Mouse (Mus musculus) neural tube, embryonic 13.5 days (tissue): Measurements from ENCODE around the gene Fcrl5. TPM values are rescaled to one million over a fixed set of nuclear protein-coding genes. Genes with fewer than 3 reads are reported as not detected.

Experiments
- ATAC-seq: fragments of 200-750 bp; cut with Nextera tagmentation; 2 replicates; pipeline ENCODE4 v1.8.0; 2017; ENCODE audit warnings: low read depth, mild to moderate bottlenecking, moderate TSS enrichment, moderate library complexity
- H3K27ac ChIP-seq: fragments of 300-500 bp; sonication (generic); replicated peaks from 2 replicates; pipeline ENCODE4 v1.5.1; 2015; ENCODE audit warnings: moderate library complexity, mild to moderate bottlenecking, inconsistent platforms
- H3K27me3 ChIP-seq: fragments of 300-500 bp; sonication (generic); 2 replicates; pipeline ENCODE4 v1.6.1; 2015; ENCODE audit warnings: mild to moderate bottlenecking, inconsistent platforms
- H3K36me3 ChIP-seq: fragments of 300-500 bp; sonication (generic); 2 replicates; pipeline ENCODE4 v1.6.1; 2015; ENCODE audit warnings: mild to moderate bottlenecking, inconsistent platforms
- H3K4me1 ChIP-seq: fragments of 300-500 bp; sonication (generic); replicated peaks from 2 replicates; pipeline ENCODE4 v1.6.1; 2015; ENCODE audit warnings: inconsistent platforms
- H3K4me2 ChIP-seq: fragments of 300-500 bp; sonication (generic); 2 replicates; pipeline ENCODE4 v1.6.1; 2015; ENCODE audit warnings: inconsistent platforms, mild to moderate bottlenecking, moderate library complexity
- H3K4me3 ChIP-seq: fragments of 300-500 bp; sonication (generic); 2 replicates; pipeline ENCODE4 v1.5.1; 2015; ENCODE audit warnings: mild to moderate bottlenecking, inconsistent platforms
- H3K9ac ChIP-seq: fragments of 300-500 bp; sonication (generic); 2 replicates; pipeline ENCODE4 v1.6.1; 2015; ENCODE audit warnings: moderate library complexity, mild to moderate bottlenecking, inconsistent platforms
- H3K9me3 ChIP-seq: fragments of 300-500 bp; sonication (generic); 2 replicates; pipeline ENCODE4 v1.6.1; 2016; ENCODE audit warnings: inconsistent platforms
- WGBS: fragments of 180-500 bp; shearing (Covaris S2); methylation state at CpG from one replicate; pipeline ENCODE4 v1.1.7; 2015; 5-methylcytosine and 5-hydroxymethylcytosine counted together
- polyA plus RNA-seq: library from polyadenylated mRNA; unstranded; fragments of >200 nt; fragmentation: Nextera tagmentation; extraction: Ambion mirVana; gene quantifications from 2 replicates; pipeline ENCODE4 v1.2.1, GENCODE M21; 2015

The Fcrl5 gene
- polyA plus RNA-seq, 1 experiment from 2014 or later = not detected

- ATAC-seq = no peak
- no peaks in the 10 kb centered on the region for H3K27me3 ChIP-seq
- WGBS = 76% methylated on average over 11 of the region's 11 CpGs
- peaks cover 46% of the 10 kb centered on the region for H3K36me3 ChIP-seq
- H3K9ac ChIP-seq = no peak overlapping the region
- no peak overlapping the region for H3K27ac ChIP-seq
- H3K4me2 ChIP-seq = no peak overlapping the region
- H3K4me1 ChIP-seq = peaks cover 18% of the 10 kb centered on the region
- no peaks in the 10 kb centered on the region for H3K9me3 ChIP-seq
- H3K4me3 ChIP-seq = no peak overlapping the region
Observed at GRCm38 (mm10) chr3:87540028-87540675, 104.6 kb downstream of the Fcrl5 start.

- Histone ChIP-seq H3K27ac (no peak overlapping the region), H3K4me1 (peaks cover 18% of the 10 kb centered on the region), H3K4me3 (no peak overlapping the region), H3K4me2 (no peak overlapping the region), H3K27me3 (no peaks in the 10 kb centered on the region), H3K36me3 (peaks cover 41% of the 10 kb centered on the region), H3K9me3 (no peaks in the 10 kb centered on the region), H3K9ac (no peak overlapping the region)
- ATAC-seq = peak; percentile 30; the same call in 1 of the 2 replicates
- WGBS = 23% methylated on average over 8 of the region's 8 CpGs
Observed at GRCm38 (mm10) chr3:87540714-87541113, 105.1 kb downstream of the Fcrl5 start.

- ATAC-seq = no peak
- Histone ChIP-seq H3K9ac (no peak overlapping the region), H3K36me3 (peaks cover 21% of the 10 kb centered on the region), H3K9me3 (no peaks in the 10 kb centered on the region), H3K27me3 (no peaks in the 10 kb centered on the region), H3K4me1 (peaks cover 18% of the 10 kb centered on the region), H3K4me3 (no peak overlapping the region), H3K27ac (no peak overlapping the region), H3K4me2 (no peak overlapping the region)
- 34% methylated on average over 7 of the region's 7 CpGs for whole genome bisulfite sequencing
Observed at GRCm38 (mm10) chr3:87542481-87543215, 107.1 kb downstream of the Fcrl5 start.

GRCm38 (mm10) chr3:87545554-87545953 lies 110.0 kb downstream of the Fcrl5 start:
- Histone ChIP-seq H3K36me3 (0 out of 2 replicates have a peak, but pooled peaks cover 4% of the 10 kb centered on the region), H3K4me1 (peaks cover 23% of the 10 kb centered on the region), H3K27ac (no peak overlapping the region), H3K4me3 (no peak overlapping the region), H3K27me3 (no peaks in the 10 kb centered on the region), H3K4me2 (no peak overlapping the region), H3K9me3 (no peaks in the 10 kb centered on the region), H3K9ac (no peak overlapping the region)
- WGBS = 75% methylated on average over 3 of the region's 3 CpGs
- ATAC-seq = no peak

GRCm38 (mm10) chr3:87546291-87546721 lies 110.7 kb downstream of the Fcrl5 start:
- no peak overlapping the region for H3K4me2 ChIP-seq
- H3K36me3 ChIP-seq = 0 out of 2 replicates have a peak, but pooled peaks cover 2% of the 10 kb centered on the region
- H3K4me1 ChIP-seq = peaks cover 19% of the 10 kb centered on the region
- no peak overlapping the region for H3K27ac ChIP-seq
- WGBS = 81% methylated on average over 10 of the region's 10 CpGs
- no peak for ATAC-seq
- no peak overlapping the region for H3K4me3 ChIP-seq
- H3K27me3 ChIP-seq = no peaks in the 10 kb centered on the region
- no peaks in the 10 kb centered on the region for H3K9me3 ChIP-seq
- no peak overlapping the region for H3K9ac ChIP-seq

GRCm38 (mm10) chr3:87549908-87550307 lies 114.3 kb downstream of the Fcrl5 start:
- Histone ChIP-seq H3K4me1 (peaks cover 11% of the 10 kb centered on the region), H3K27me3 (no peaks in the 10 kb centered on the region), H3K27ac (no peak overlapping the region), H3K9ac (no peak overlapping the region), H3K4me3 (no peak overlapping the region), H3K36me3 (no peaks in the 10 kb centered on the region), H3K9me3 (no peaks in the 10 kb centered on the region), H3K4me2 (peak overlapping the region; percentile 16; the same call in 1 of the 2 replicates)
- ATAC-seq = no peak
- WGBS = 26% methylated on average over 14 of the region's 14 CpGs

Other genes with a start within 250 kb of the Fcrl5 start
- 13.4 and 13.8 TPM in 2 replicates for gene Fcrls, start 172.0 kb upstream of the Fcrl5 start, polyA plus RNA-seq
- not detected in 2 replicates for gene Cd5l, start 77.9 kb upstream of the Fcrl5 start, polyA plus RNA-seq
- 0.17 TPM in 1 of 2 replicates, not detected in the other for gene Fcrl1, start 59.4 kb upstream of the Fcrl5 start, polyA plus RNA-seq
- gene Etv3, start 89.6 kb downstream of the Fcrl5 start, polyA plus RNA-seq = 10.4 and 10.8 TPM in 2 replicates
- 21.3 and 22.0 TPM in 2 replicates for gene Arhgef11, start 181.8 kb downstream of the Fcrl5 start, polyA plus RNA-seq